Mouse (Mus musculus) myocyte (in vitro differentiated cells): Measurements from ENCODE around the gene Ccnd3.

ENCODE experiments used
- CEBPB ChIP-seq: IDR thresholded peaks from 2 replicates; pipeline ENCODE4 v1.6.1; 2011; ENCODE audit warnings: mild to moderate bottlenecking, moderate library complexity; ENCODE audit not compliant: poor library complexity, insufficient read depth, severe bottlenecking
- MAX ChIP-seq: IDR thresholded peaks from one replicate; pipeline ENCODE4 v1.6.1; 2011; ENCODE audit warnings: low read depth, mild to moderate bottlenecking, control low read depth
- MYOD1 ChIP-seq, 3 experiments: IDR thresholded peaks; one replicate each; pipeline ENCODE4 v1.6.1; 2011; ENCODE audit warnings: control low read depth in 2 of 3, low read depth in 2 of 3, mild to moderate bottlenecking in 2 of 3, moderate library complexity in 1 of 3; ENCODE audit not compliant: insufficient read length in 2 of 3, control insufficient read depth in 1 of 3
- MYOG ChIP-seq, 3 experiments: IDR thresholded peaks; one replicate each; pipeline ENCODE4 v1.6.1; 2011; ENCODE audit warnings: control low read depth in 2 of 3, low read depth in 2 of 3, mild to moderate bottlenecking in 2 of 3; ENCODE audit not compliant: insufficient read length in 2 of 3, control insufficient read depth in 1 of 3, insufficient read depth in 1 of 3
- POLR2A ChIP-seq: IDR thresholded peaks from one replicate; pipeline ENCODE4 v1.6.1; 2011; ENCODE audit warnings: low read depth, mild to moderate bottlenecking, control low read depth, moderate library complexity; ENCODE audit not compliant: insufficient read length
- POLR2AphosphoS2 ChIP-seq: IDR thresholded peaks from one replicate; pipeline ENCODE4 v1.6.1; 2011; ENCODE audit warnings: low read depth, control low read depth; ENCODE audit not compliant: insufficient read length
- REST ChIP-seq: IDR thresholded peaks from one replicate; pipeline ENCODE4 v1.6.1; 2011; ENCODE audit warnings: mild to moderate bottlenecking, control low read depth, moderate library complexity; ENCODE audit not compliant: insufficient read depth, insufficient read length
- SRF ChIP-seq: IDR thresholded peaks from one replicate; pipeline ENCODE4 v1.6.1; 2011; ENCODE audit warnings: low read depth; ENCODE audit not compliant: control insufficient read depth, insufficient read length
- TCF12 ChIP-seq: IDR thresholded peaks from one replicate; pipeline ENCODE4 v1.6.1; 2011; ENCODE audit warnings: mild to moderate bottlenecking, control low read depth; ENCODE audit not compliant: poor library complexity, insufficient read depth, severe bottlenecking
- USF1 ChIP-seq: IDR thresholded peaks from one replicate; pipeline ENCODE4 v1.6.1; 2011; ENCODE audit warnings: low read depth, mild to moderate bottlenecking, control low read depth, moderate library complexity

DNA sequence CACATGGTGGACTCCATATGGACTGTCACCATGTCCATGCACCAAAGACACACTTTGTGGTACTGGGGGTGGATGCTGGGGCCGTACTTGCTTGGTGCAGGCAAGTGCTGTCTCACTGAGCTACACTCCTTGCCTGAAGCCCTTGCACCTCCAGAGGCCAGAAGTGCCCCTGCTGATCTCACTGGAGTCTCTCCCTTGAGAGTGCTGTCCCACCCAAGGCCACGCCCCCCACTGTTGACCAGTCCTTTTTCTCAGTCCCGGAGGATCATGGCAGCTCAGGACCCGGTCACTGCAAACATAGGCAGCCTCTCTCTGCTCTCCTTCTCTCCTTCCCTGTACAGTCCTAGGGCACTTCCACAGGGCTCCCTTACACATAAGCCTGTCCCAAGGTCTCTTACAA lies 30.6 kb upstream of the Ccnd3 start:
- no peak for TF ChIP-seq POLR2A
- TF ChIP-seq TCF12, result no peak
- no peak for TF ChIP-seq MYOD1 (IDR thresholded peaks at IDR 0.05; ENCODE audit: control insufficient read depth in 1 of 3, insufficient read length in 2 of 3, low read depth in 2 of 3)
- no peak for TF ChIP-seq MYOG (IDR thresholded peaks at IDR 0.05; ENCODE audit: control insufficient read depth in 1 of 3, insufficient read depth in 1 of 3, insufficient read length in 2 of 3, low read depth in 2 of 3)
- no peak for TF ChIP-seq REST
- TF ChIP-seq USF1, result no peak
- no peak for TF ChIP-seq SRF
- no peak for TF ChIP-seq CEBPB
- no peak for TF ChIP-seq POLR2AphosphoS2
- no peak for TF ChIP-seq MAX
